Mouse (Mus musculus) limb, embryonic 15.5 days (tissue): ENCODE data around the gene Tax1bp3. TPM values are rescaled to one million over a fixed set of nuclear protein-coding genes. Genes with fewer than 3 reads are reported as not detected.

Source experiments
- ATAC-seq: fragments of 200-750 bp; cut with Nextera tagmentation; 2 replicates; pipeline ENCODE4 v1.8.0; 2017; ENCODE audit warnings: low read depth, moderate TSS enrichment; ENCODE audit not compliant: insufficient number of reproducible peaks, low FRiP score, low TSS enrichment
- H3K27ac ChIP-seq: fragments of 300-500 bp; sonication (generic); 2 replicates; pipeline ENCODE4 v1.5.1; 2015; ENCODE audit warnings: moderate library complexity, mild to moderate bottlenecking, inconsistent platforms
- H3K27me3 ChIP-seq: fragments of 300-500 bp; sonication (generic); 2 replicates; pipeline ENCODE4 v1.6.1; 2015; ENCODE audit warnings: inconsistent platforms
- H3K36me3 ChIP-seq: fragments of 300-500 bp; sonication (generic); 2 replicates; pipeline ENCODE4 v1.6.1; 2015; ENCODE audit warnings: inconsistent platforms
- H3K4me1 ChIP-seq: fragments of 300-500 bp; sonication (generic); 2 replicates; pipeline ENCODE4 v1.6.1; 2015; ENCODE audit warnings: inconsistent platforms
- H3K4me2 ChIP-seq: fragments of 300-500 bp; sonication (generic); 2 replicates; pipeline ENCODE4 v1.6.1; 2015; ENCODE audit warnings: mild to moderate bottlenecking, inconsistent platforms
- H3K4me3 ChIP-seq: fragments of 300-500 bp; sonication (generic); 2 replicates; pipeline ENCODE4 v1.5.1; 2015; ENCODE audit warnings: mild to moderate bottlenecking, inconsistent platforms
- H3K9ac ChIP-seq: fragments of 300-500 bp; sonication (generic); 2 replicates; pipeline ENCODE4 v1.6.1; 2015; ENCODE audit warnings: inconsistent platforms
- H3K9me3 ChIP-seq: fragments of 300-500 bp; sonication (generic); 2 replicates; pipeline ENCODE4 v1.6.1; 2016; ENCODE audit warnings: inconsistent platforms
- WGBS: fragments of 180-500 bp; shearing (Covaris S2); methylation state at CpG from one replicate; pipeline ENCODE4 v1.1.7; 2015; 5-methylcytosine and 5-hydroxymethylcytosine counted together
- polyA plus RNA-seq: library from polyadenylated mRNA; unstranded; fragments of >200 nt; fragmentation: Nextera tagmentation; extraction: Ambion mirVana; gene quantifications from 2 replicates; pipeline ENCODE4 v1.2.1, GENCODE M21; 2015

Gene Tax1bp3
- polyA plus RNA-seq, 1 experiment from 2014 or later = 217 TPM

DNA sequence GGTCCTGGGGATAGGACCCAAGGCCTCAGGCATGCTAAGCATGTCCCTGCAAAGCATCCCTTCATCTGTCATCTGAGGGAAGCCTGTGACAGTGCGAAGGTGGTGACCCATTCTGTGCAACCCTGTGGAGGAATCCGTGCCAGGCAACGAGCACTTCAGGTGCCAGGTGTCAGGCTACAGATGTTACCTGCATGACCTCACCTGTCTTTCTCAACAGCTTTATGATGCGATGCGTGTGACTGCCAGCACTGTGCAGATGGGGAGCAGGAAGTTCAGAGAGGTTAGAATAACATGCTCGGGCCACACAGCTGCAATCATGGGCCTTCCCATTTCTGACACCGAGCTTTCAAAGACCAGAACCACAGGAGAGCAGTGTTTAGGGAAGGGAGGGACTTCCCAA is 28.3 kb downstream of the Tax1bp3 start:
- ATAC-seq = no peak
- Histone ChIP-seq H3K4me2 (no peak overlapping the region), H3K9ac (no peak overlapping the region), H3K9me3 (no peaks in the 10 kb centered on the region), H3K27me3 (no peaks in the 10 kb centered on the region), H3K36me3 (no peaks in the 10 kb centered on the region), H3K4me3 (no peak overlapping the region), H3K4me1 (peaks cover 6% of the 10 kb centered on the region; the same call in 1 of the 2 replicates), H3K27ac (no peak overlapping the region)
- 59% methylated on average over 7 of the region's 7 CpGs for WGBS

DNA sequence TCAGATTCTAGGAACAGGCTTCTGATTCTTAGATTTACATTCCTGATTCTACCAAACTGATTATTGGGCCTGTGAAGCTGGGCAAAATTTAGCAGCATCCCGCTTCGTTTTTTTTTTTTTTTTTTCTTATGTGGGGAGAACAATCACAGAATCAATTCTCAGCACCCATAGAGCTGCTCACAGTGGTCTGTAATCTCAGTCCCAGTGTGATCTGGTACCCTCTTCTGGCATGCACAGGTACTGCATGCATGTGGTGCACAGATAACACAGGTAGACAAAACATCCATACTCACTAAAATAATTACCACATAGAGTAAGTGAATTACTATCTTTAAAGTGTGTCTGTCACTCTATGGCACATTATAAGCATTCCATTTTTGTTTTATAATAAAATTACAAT is 30.7 kb downstream of the Tax1bp3 start:
- Histone ChIP-seq H3K36me3 (no peaks in the 10 kb centered on the region), H3K4me3 (no peak overlapping the region), H3K4me2 (no peak overlapping the region), H3K9me3 (no peaks in the 10 kb centered on the region), H3K27me3 (no peaks in the 10 kb centered on the region), H3K27ac (no peak overlapping the region), H3K9ac (no peak overlapping the region), H3K4me1 (no peaks in the 10 kb centered on the region)
- 74% methylated on average over 2 of the region's 2 CpGs for WGBS
- ATAC-seq = no peak

DNA sequence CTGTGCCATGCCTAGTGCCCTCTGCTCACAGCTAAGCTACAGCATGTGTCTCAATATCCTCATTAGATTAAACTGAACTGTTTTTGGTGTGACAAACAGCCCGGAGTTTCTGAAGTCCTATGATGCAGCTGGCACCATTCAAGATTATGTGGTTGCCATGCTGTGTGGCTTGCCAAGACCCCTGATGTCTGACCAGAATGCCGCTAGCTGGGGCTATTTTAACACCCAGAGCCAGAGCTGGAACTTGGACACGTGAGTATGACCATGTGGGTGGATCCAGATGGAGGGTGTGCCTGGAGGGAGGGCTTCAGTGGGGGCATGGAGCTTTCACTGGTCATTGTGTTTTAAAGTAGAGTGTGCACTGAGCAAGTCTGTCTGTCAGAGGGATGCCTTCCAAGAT is 37.1 kb downstream of the Tax1bp3 start:
- WGBS = 66% methylated on average over 3 of the region's 3 CpGs
- Histone ChIP-seq H3K9me3 (no peaks in the 10 kb centered on the region), H3K27ac (no peak overlapping the region), H3K27me3 (no peaks in the 10 kb centered on the region), H3K4me1 (no peaks in the 10 kb centered on the region), H3K36me3 (no peaks in the 10 kb centered on the region), H3K4me2 (no peak overlapping the region), H3K9ac (no peak overlapping the region), H3K4me3 (no peak overlapping the region)
- ATAC-seq = no peak

DNA sequence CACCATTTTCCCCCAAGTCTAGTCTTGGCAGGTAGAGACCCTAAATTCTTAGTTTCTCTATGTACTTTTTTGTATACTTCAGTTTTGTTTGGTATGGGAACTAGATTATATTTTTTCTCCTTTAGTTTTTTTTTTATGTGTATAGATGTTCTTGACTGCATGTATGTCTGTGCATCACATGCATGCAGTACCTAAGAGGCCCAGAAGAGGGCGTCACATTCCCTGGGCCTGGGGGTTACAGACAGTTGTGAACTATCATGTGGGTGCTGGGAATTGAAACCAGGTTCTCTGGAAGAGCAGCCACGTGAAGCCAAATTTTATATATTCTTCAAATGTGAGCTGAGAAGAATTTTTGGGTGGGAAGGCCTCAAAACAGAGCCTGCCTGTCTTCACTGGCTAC is 42.8 kb downstream of the Tax1bp3 start:
- Histone ChIP-seq H3K9ac (no peak overlapping the region), H3K27ac (no peak overlapping the region), H3K4me1 (no peaks in the 10 kb centered on the region), H3K4me2 (no peak overlapping the region), H3K9me3 (no peaks in the 10 kb centered on the region), H3K4me3 (no peak overlapping the region), H3K36me3 (no peaks in the 10 kb centered on the region), H3K27me3 (no peaks in the 10 kb centered on the region)
- 66% methylated on average over 2 of the region's 2 CpGs for WGBS
- no peak for ATAC-seq

DNA sequence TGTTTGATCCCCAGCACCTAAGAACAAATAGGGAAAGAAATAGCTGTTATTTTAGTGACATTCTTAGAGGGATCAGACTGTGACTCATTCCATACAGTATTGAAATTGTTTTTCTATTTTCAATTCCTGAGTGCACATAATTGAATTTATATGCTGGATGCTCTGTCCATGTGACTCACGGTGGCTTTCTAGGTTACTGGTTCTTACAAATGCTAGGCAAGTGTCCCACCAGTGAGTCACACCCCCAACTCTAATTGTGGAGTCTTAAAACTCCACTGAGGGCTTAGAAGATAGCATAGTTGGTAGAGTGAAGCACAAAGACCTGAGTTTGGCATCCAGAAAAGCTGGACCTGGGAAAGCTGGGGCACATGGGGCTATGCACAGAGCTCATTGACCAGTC is 43.8 kb downstream of the Tax1bp3 start:
- H3K4me1 ChIP-seq = no peaks in the 10 kb centered on the region
- no peaks in the 10 kb centered on the region for H3K36me3 ChIP-seq
- H3K27ac ChIP-seq = no peak overlapping the region
- H3K4me3 ChIP-seq = no peak overlapping the region
- H3K27me3 ChIP-seq = no peaks in the 10 kb centered on the region
- 71% methylated on average over 1 of the region's 1 CpGs for WGBS
- H3K9me3 ChIP-seq = no peaks in the 10 kb centered on the region
- H3K9ac ChIP-seq = no peak overlapping the region
- ATAC-seq = no peak
- no peak overlapping the region for H3K4me2 ChIP-seq

DNA sequence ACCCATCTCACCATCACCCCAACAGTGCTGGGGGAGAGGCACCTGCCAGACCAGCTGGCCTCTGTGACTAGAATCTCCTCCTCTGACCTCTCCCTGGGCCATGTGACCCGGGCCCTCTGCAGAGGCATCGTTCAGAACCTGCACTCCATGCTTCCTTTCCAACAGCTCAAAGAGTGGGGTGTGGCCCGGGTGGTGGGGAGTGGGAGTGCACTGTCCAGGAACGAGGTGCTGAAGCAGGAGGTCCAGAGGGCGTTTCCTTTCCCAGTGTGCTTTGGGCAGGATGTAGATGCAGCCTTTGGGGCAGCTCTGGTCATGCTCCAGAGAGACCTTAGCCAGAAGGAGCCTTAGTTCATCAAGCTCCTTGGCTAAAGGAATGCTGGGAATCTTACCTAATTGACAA is 46.0 kb downstream of the Tax1bp3 start:
- H3K36me3 ChIP-seq = no peaks in the 10 kb centered on the region
- no peak overlapping the region for H3K27ac ChIP-seq
- ATAC-seq = no peak
- H3K9me3 ChIP-seq = no peaks in the 10 kb centered on the region
- no peak overlapping the region for H3K4me3 ChIP-seq
- H3K4me2 ChIP-seq = no peak overlapping the region
- no peak overlapping the region for H3K9ac ChIP-seq
- H3K27me3 ChIP-seq = no peaks in the 10 kb centered on the region
- no peaks in the 10 kb centered on the region for H3K4me1 ChIP-seq
- 37% methylated on average over 5 of the region's 5 CpGs for WGBS

DNA sequence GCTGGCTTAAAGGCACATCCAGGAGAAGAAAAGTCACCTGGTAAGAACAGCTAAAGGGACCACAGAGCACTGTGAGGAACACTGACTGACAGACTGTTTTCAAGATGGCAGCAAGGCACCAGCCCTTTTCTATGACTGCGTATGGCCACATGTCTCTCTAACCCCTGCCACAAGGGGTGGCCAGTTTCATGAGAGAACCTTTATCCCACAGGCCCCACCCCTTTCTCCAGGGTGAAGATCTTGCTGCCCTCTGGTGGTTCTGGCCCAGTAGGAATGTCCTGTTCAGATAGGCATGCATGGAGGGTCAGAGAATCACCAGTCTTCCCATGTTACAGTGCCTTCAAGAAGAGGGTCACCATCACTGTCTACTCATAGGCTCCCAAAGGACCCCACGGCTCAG is 47.1 kb downstream of the Tax1bp3 start:
- Histone ChIP-seq H3K4me3 (no peak overlapping the region), H3K27ac (no peak overlapping the region), H3K4me2 (no peak overlapping the region), H3K4me1 (no peaks in the 10 kb centered on the region), H3K9me3 (no peaks in the 10 kb centered on the region), H3K36me3 (no peaks in the 10 kb centered on the region), H3K27me3 (no peaks in the 10 kb centered on the region), H3K9ac (no peak overlapping the region)
- ATAC-seq = no peak
- WGBS = 73% methylated on average over 2 of the region's 2 CpGs

DNA sequence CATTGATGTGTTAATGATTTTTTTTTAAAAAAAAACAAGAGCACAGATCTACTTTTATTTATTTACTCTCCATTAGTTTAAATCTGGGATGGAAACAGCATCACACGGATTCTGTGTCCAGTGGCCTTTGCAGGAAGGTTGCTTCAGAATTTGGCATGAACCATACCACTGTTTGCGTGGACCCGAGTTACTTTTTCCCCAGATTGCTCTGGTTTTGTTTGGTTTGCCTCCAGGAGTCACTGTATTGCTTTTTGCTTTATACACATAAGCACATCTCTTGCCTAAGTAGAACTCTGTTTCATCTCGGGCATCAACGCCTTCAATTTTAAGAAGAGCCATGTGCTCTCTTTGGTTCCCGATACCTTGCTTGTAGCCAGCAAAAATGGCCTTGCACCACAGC is 49.0 kb downstream of the Tax1bp3 start:
- no peaks in the 10 kb centered on the region for H3K27me3 ChIP-seq
- no peak for ATAC-seq
- H3K9ac ChIP-seq = no peak overlapping the region
- H3K9me3 ChIP-seq = no peaks in the 10 kb centered on the region
- no peaks in the 10 kb centered on the region for H3K36me3 ChIP-seq
- no peak overlapping the region for H3K4me3 ChIP-seq
- H3K27ac ChIP-seq = no peak overlapping the region
- WGBS = 87% methylated on average over 6 of the region's 6 CpGs
- H3K4me2 ChIP-seq = no peak overlapping the region
- H3K4me1 ChIP-seq = no peaks in the 10 kb centered on the region

DNA sequence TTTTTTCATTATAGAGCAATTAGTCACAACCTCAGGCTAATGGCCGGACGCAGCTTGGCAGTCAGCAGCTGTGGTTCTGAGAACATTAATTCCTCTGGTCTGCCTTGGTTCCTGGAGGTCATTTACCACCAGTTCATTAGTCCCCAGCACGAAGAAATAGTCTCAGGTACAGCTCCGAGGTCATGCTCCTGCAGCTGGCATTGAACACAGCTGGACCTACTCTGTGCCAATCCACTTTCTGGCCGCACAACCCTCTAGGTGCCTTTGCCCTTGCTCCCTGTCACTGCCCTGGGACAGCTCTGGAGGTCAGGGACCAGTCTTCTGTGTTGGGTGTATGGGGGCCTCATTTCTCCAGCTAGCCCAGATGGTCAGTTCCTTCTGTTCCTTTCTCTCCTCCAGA is 52.0 kb downstream of the Tax1bp3 start:
- 65% methylated on average over 5 of the region's 5 CpGs for WGBS
- H3K27me3 ChIP-seq = no peaks in the 10 kb centered on the region

DNA sequence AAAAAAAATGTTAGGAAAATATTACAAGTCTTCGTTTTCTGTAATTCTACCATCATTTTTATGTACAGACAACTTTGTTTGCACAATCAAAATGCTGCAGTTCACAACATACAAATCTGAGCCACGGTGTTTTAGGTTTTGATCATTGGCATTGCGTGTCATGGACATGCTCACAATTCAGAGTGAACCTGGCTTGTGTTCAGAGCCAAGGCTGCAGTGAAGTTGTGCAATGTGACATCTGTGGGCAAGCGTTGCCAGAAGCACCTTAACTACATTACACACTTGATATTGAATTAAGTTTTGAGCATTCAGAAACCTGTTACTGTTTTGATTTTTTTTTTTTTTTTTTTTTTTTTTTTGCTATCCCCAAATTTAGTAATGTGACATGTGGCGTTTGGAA is 53.2 kb downstream of the Tax1bp3 start:
- Histone ChIP-seq H3K4me1 (no peaks in the 10 kb centered on the region), H3K9ac (no peak overlapping the region), H3K36me3 (no peaks in the 10 kb centered on the region), H3K27me3 (no peaks in the 10 kb centered on the region), H3K9me3 (no peaks in the 10 kb centered on the region), H3K4me3 (no peak overlapping the region), H3K27ac (no peak overlapping the region), H3K4me2 (no peak overlapping the region)
- WGBS = 86% methylated on average over 5 of the region's 5 CpGs
- no peak for ATAC-seq

More for the DNA sequence above, 52.0 kb downstream of the Tax1bp3 start:
- Histone ChIP-seq H3K9ac (no peak overlapping the region), H3K9me3 (no peaks in the 10 kb centered on the region), H3K4me1 (no peaks in the 10 kb centered on the region), H3K4me2 (no peak overlapping the region), H3K27ac (no peak overlapping the region), H3K4me3 (no peak overlapping the region), H3K36me3 (no peaks in the 10 kb centered on the region)
- no peak for ATAC-seq

DNA sequence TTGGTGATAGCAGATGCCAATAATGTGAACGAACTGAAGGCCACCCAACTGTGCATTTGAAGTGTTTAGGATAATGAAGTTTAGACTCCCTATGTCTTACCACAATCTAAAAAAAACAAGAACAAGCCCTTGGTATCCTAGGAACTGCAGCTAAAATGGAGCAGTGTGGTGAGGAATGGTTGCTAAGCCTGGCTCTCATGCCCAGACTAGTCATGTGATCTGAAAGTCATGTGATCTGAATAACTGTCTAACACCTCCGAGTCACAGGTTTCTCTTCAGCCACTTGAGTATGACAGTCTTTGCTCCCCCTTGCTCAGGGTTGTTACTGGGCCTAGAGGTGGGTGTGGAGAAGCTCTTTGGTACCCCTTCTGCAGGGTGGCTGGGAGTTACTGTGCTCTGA is 55.6 kb downstream of the Tax1bp3 start:
- H3K36me3 ChIP-seq = no peaks in the 10 kb centered on the region
- no peak overlapping the region for H3K4me3 ChIP-seq
- H3K27me3 ChIP-seq = no peaks in the 10 kb centered on the region
- H3K9me3 ChIP-seq = no peaks in the 10 kb centered on the region
- H3K4me1 ChIP-seq = peaks cover 16% of the 10 kb centered on the region
- WGBS = 55% methylated on average over 2 of the region's 2 CpGs
- H3K4me2 ChIP-seq = no peak overlapping the region
- no peak for ATAC-seq
- no peak overlapping the region for H3K27ac ChIP-seq
- H3K9ac ChIP-seq = no peak overlapping the region
